Mouse (Mus musculus): Measurements from ENCODE around the gene Gm17657.

Gm17657 gene

DNA sequence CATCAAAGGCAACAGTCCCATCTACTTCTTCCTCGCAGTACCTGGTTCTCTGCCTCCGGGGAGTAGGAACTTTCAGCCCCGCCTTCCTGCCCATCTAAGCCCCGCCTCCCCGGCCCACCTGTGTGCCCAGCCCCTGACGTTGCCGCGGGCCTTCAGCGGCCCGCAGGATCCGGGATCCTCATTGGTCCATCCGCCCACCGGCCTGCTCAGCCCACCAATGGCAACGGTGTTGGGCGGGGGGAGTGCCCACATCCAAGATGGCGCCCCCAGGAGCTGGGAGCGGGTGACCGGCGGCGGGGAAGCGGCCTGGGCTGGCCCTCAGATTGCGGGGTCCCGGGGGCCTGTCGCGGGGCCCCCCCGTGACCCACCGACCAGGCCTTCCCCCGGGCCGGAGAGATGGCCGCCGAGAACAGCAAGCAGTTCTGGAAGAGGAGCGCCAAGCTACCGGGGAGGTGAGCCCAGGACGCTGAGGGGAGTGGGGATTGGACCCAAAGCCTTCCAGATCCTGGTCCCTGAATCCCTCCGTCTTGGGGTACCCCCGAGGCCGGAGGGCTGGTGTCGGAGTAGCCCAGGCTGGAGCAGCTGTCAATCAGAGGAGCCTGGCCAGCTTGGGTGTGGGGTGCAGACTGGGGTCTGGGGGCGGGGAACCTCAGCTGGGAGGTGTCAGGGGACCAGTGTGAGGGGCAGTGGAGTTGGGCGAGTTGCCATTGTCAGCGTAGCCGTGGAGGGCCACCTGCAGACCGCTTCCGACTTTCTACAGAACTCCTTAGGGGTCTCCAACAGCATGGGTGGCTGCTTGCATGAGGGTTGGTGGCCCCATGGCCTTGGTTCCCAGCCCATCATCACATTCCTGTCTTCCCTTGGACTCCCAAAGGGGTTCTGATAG is at the start of gene Gm17657, which contains the start of gene Tbc1d22b:
Gene Gm17657, minus strand, starts transcription at position 96 of the 886 bp plus-strand sequence.
Gene Tbc1d22b, plus strand, starts transcription at position 243 of the 886 bp plus-strand sequence.
- peak; percentile 96 for DNase-seq (ENCODE audit: low read depth)

DNA sequence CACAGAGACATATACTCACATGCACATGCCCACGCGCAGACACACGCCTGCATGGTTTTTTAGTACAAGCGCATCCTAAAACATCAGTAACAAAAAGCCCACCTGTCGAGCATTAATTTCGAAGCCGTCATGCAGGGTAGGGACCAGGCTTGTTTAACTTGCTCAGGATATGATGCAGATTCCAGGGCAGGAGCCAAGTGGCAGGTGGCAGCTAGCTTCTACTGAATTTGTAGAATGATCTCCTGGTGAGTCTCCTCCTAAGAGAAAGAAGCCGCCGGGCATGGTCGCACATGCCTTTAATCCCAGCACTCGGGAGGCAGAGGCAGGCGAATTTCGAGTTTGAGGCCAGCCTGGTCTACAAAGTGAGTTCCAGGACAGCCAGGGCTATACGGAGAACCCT is 49.6 kb upstream of the Gm17657 start:
- DNase-seq (ENCODE audit: low read depth): no peak

DNA sequence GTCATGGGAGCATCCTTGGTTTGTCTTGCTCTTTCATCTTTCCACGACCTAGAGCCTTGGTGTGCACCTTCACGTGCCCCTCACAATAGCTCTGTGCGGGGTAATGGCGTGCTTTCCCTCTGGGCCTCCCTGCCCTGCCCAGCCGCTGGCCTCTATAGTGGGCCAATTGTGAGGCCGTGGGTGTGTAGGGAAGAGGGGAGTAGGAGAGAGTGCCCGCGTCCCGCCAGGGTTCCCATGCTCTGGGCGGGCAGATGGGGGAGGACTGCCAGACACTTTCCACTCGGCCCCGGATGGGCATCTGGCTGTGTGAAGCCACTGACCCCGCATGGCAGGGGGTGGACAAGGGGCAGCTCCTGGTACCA is 47.3 kb upstream of the Gm17657 start:
- no peak for DNase-seq (ENCODE audit: low read depth)

DNA sequence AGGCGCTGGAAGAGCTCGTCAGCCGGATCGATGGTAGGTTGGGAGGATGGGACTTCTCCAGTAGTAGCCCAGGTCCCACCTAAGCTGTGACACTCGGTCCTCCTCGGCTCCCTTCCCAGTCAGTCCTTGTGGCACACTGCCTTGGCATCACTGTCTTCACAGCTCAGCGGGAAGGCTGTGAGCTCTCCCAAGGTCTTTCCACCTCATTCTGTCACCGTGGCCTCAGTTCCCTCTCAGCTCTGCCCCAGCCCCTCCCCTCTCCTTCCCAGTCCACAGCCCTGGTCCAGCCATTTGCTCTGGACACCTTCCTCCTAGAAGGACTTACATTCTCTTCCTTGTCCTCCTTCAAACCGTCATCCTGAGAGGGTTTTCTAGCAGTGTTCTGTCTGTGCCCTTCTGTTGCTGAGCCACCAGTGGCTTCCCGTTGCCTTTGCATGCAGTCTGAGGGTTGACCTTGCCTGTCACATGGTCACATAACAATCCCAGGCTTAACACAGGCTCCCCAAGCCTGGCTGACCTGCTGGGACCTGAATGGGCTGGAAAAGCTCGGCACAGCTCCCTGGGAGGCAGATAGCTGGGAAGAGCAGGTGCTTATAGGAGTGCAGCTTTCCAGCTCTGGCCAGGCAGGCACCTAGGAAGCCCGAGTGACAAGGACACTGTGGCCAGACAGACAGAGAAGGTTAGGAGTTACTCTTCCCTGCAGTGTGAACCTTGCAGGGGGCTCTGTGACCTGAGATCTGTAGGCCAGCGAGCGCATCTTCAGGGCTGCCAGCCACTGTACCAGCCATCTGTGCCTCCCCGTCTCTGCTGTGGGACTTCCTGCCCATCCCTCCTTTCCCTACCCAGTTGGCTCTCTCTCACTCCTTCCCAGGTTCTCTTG is 46.7 kb upstream of the Gm17657 start:
- no peak for DNase-seq (ENCODE audit: low read depth)

DNA sequence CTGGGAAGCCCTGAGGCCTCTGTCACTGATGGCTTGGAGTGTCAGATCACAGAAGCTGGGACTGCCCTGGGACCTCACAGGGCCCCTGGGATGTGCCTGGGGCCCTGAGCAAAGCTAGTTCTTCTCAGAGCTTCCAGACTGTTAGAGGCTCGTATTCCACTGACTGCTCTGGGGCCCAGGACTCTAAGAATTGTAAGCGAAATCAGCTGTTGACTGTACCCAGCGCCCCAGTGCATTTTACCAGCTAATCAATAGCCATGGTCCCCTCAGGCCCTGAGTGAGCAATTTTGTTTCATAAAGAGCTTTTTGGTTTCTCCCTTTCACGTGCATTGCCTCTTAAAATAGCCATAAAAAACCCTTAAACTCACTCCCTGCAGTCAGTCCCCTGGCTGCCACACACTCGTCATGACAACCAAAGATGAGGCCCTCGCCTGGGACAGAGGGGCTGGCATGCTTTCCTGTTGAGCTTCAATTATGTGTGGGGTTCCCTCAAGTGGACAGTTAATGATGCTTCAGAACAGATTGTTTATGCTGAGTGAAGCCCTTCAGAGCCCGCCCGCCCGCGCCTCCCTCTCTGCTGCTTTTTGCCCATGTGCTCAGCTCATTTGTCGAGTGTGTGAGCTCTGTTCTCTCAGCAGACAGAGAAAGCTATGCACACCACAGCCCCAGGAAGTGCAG is 39.9 kb upstream of the Gm17657 start:
- DNase-seq (ENCODE audit: low read depth): no peak

DNA sequence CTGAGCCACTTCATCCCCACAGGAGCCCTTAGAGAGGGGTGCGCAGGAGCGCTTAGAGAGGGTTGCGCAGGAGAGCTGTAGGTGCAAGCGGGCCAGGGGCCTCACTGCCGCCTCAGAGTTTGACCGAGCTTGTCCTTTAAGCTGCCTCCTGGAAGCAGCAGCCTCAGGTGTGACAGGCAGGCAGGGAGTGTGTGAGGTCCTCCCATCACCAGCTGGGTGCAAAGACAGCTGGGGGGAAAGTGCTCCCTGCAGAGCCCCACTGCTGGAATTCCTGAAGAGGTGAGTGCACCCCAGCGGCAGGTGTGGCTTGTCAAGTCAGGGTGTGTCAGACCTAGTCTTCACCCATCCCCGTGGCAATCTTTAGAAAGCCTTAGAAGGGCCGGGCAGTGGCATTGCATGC is 37.5 kb upstream of the Gm17657 start:
- DNase-seq (ENCODE audit: low read depth): no peak

DNA sequence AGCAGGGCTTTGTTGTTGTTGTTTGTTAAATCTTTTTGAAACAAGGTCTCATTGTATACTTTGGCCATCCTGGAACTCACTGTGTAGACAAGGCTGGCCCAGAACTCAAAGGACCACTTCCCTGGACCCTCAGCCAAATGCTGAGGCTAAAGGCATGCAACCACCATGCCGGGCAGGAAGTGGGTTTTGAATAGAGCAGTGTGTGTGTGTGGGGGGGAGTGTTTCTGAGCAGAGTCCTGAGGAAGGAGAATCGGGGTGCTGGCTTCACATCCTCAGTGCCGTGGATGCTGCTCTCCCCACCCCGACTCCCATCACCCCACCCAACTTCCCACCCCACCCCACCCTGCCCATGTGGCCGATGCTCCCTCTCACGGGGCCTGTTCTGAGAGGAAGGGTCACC is 36.0 kb upstream of the Gm17657 start:
- peak; percentile 22 for DNase-seq (ENCODE audit: low read depth)

DNA sequence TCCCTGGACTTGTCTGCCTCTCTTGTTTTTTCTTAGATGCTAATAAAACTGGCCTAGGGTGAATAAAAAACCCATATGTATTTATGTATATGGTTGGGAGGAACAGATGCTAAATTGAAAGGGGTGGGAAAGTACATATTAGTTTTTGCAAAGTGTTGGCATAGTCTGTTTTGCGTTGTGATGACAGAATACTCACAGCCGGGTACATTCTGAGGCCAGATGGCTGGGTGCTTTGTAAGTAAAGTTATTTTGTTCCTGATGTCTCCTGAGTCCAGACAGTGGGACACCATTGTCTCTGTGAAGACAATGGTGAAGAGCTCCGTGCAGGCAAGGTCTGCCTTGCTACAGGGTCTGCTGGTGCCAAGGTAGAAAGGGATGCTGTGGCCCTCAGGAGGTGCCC is 35.3 kb upstream of the Gm17657 start:
- DNase-seq (ENCODE audit: low read depth): no peak

DNA sequence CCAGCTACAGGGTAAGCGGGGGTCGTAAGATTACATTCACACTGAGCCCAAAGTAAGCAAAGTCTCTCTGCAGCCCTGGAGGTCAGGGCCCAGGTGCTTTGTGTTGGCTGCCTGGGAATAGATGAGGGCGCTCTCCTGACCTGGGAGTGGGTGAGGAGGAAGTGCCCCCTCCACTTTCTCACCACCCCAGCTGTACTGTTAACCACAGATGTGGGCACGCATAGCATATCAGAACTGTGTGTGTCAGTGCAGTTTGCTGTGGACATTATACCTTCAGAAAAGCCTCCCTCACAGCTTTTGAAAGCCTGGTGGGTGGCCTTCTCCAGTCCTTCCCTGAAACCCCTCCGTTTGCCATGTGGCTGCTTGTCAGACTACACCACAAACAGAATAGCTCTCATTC is 34.9 kb upstream of the Gm17657 start:
- no peak for DNase-seq (ENCODE audit: low read depth)

DNA sequence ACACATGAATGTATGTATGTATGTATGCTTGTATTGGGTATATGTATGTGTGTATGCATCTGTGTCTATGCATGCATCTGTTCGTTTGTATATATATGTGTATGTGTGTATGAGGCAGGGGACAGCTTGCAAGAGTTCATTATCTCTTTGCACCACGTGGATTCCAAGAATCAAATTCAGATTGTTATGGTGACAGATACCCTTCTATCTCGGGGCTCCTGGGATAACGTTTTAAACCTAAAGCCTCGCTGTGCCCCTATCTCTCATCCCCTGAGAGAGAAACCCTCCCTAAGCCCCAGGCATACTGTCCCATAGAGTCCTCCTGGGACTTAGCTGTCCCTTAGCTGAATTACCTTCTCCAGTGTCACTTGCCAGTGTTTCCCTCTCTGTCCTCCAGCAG is 34.1 kb upstream of the Gm17657 start:
- DNase-seq (ENCODE audit: low read depth): no peak

DNA sequence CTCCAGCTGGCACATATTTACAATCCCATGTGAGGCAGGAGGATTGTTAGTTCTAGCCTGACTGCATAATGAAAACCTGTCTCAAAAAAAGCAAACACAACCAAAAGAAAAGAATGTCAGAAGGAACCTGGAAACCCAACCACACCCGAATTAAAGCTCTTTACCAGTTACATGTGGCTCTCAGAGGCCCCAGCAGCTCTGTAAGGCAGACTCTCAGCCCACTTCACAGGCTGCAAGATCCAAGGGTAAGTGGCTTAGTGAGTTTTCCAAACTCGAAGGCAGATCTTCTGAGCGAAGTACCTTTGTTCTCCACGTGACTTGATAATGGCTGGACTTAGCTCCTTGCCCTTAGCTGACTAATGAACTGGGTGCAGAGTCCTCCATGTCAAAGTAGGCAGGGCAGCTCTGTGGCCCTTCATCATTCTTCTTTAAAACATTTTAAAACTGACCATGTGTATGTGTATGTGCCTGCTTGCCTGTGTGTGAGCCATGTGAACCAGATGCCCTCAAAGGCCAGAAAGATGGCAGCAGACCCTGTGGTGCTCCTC is 30.2 kb upstream of the Gm17657 start:
- no peak for DNase-seq (ENCODE audit: low read depth)

DNA sequence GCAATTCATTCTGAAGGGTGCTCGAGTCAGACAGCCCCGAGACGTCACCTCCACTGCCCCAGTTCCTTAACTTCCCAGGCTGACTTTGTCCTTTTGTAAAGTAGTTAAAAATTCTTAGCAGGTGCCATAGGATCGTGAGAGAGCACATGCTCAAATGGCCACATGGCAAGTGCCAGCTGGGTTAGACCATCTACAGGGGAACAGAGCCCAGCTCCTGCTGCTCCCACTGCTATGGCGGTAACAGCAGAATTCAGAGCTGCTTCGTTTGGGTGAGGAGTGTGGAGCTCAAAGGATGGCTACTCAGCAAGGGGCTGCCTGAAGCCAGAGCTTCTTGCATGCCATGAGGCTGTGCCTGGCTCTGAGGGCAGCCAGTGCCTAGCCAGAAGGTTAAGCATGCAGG is 20.4 kb upstream of the Gm17657 start:
- DNase-seq (ENCODE audit: low read depth): no peak

DNA sequence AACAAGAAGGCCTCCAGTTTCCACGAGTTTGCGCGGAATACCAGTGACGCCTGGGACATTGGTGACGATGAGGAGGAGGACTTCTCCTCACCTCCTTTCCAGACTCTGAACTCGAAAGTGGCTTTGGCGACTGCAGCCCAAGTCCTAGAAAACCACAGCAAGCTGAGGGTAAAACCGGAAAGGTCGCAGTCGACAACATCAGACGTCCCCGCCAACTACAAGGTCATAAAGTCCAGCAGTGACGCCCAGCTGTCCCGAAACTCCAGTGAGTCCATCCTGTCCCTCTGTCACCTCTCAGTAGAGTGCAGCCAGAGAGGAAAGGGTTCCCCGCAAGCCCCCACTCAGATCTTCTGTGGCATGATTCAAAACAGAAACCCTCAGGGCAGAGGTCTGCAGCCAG is 19.0 kb upstream of the Gm17657 start:
- DNase-seq (ENCODE audit: low read depth): no peak

DNA sequence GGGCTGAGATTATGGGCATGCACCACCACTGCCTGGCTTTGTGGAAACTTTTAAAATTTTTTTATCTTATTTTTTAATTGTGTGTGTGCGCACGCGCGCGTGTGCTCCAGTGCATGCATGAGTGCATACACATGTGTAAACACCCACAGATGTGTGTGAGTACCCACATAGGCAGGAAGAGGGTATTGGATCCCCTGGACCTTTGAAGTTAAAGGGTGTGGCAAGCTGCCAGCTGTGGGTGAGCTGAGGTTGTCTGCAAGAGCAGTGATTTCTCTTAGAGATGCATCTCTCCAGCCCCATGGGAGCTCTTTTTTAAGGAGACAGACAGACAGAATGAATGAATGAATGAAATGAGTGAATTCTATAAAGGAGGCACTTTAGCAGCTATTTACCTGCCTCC is 16.1 kb upstream of the Gm17657 start:
- DNase-seq (ENCODE audit: low read depth): no peak

DNA sequence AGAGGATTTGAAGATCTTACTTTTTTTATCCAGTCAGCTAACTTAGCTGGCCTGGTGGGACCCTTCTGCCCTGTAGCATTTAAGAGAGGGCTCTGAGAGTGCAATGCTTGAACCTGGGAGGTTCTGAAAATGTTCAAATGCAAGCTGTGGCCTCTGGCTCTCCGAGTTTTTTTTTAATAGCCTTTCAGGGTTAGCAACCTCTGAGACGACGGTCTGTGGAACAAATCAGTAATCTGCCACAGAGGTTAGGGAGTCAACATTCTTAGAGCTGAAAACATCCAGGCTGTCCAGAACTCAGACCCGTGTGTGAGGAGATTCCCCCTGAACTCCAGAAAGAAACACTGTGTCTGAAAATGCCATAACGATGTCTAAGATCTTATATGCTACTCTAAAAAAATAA is 9.0 kb upstream of the Gm17657 start:
- no peak for DNase-seq (ENCODE audit: low read depth)

DNA sequence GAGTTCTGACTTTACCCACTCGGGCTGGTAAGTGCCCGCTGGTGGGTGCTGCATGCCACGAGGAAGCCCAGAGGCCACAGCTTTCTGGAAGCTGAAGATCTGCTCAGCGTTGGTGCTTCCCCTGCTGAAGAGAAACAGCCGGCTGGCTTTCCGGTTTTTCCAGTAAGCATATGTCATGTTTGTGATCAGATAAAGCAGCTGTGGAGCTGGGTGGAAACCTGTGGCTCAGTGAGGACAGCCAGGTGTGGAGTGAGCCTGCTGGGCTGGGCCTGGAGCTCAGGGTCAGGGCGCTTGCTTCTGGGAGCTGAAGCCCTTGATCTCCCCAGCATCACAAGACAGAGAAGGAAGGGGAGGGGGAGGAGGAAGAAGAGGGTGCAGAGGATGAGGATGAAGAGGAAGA is 7.5 kb upstream of the Gm17657 start:
- peak; percentile 23 for DNase-seq (ENCODE audit: low read depth)

DNA sequence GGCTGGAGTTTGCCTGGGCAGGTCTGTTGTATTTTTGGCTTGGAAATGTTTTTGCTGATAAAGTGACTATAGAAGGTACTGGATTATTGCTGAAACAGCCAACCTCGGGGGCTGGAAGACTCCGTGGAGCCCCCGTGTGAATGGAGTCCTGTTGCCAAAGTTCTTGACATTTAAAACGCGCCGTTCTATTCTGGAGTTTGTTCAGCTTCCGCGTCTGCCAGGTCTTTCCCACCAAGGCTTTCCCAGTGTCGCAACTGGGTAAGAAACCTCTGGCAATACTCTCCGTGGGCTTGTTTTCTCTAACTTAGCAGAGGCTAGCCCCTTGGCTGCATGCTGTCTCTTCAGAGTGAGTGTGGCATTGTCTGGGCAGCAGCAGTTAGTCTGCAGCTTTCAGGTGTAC is 7.0 kb upstream of the Gm17657 start:
- DNase-seq (ENCODE audit: low read depth): no peak

DNA sequence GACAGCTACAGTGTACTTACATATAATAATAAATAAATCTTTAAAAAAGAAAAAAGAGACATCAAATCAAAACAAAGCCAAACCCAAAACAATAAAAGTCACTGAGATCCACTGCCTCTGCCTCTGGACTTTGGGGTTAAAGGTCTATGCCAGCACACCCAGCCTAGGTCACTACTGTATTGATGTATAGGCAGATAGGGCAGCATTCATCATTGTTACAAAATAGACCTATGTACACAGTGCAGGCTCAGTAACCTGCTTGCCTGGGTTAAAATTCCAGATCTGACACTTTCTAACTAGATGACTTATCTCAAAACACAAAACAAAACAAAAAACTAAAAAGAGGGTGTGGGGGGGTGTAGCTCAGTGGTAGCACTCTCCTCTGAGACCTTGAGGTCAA is 4.7 kb upstream of the Gm17657 start:
- no peak for DNase-seq (ENCODE audit: low read depth)

DNA sequence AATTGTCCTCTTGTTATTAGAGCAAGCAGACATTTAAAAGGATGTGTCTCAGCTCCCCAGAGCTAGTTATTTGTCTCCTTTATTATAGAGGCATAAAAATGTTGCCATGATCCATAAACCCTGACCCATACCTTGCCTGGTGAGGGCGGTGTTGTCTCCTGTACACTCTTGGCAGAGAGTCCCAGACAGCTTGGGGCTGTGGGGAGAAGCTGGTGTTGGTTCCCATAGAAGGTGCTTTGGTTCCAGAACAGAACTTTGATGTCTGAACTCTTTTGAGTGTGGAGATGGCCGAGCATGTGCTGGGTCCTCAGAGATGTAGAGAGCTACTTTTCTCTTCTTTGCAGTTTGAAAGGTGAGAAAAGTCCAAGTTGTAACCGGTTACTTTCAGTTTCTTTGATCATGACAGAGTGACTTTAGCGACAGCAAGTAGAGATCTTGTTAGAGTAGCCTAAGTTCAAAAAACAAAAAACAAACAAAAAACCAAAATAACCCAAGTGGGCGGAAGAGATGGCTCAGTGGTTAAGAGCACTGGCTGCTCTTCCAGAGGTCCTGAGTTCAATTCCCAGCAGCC is 2.8 kb upstream of the Gm17657 start, which contains the start of gene Tmem217:
Gene Tmem217, minus strand, starts transcription at position 224 of the 571 bp plus-strand sequence.
- peak; percentile 80 for DNase-seq (ENCODE audit: low read depth)

DNA sequence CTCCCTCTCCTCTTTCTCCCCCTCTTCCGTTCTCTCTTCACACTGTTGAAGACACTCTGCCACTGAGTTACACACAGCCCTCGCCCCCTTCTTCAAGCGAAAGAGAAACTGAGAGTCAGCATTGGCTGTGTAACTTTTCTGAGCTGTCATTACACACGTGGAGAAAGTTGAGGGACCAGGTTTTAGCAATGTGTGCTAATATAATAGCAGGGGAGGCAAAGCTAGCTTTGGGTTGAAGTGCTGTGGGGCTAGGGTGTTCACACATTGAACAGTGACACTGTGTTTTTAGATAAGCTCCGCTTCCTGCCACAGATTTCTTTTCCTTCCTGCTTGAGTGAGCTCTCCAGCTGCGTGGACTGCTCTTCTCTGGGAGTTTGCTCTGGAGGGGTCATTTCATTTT is 1.6 kb upstream of the Gm17657 start:
- DNase-seq (ENCODE audit: low read depth): peak; percentile 84

DNA sequence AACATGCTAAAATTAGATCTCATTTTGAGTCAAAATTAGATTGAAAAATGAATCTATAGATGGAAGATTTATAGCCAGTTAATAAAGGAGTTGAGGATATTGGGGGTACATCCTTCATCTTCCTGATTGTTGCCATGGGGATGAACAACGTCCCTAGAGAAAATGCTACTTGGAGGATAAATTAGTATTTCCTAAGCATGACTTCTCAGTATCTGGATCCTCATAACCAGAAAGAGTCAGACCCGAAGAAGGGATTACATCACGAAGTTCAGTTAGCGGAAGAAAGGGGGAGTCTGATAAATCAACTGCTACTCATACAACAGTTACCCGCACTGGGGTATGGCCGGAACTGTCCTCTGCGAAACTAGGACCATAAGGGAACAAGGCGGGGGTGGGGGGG is 444 bp downstream of the Gm17657 start:
- DNase-seq (ENCODE audit: low read depth): no peak

DNA sequence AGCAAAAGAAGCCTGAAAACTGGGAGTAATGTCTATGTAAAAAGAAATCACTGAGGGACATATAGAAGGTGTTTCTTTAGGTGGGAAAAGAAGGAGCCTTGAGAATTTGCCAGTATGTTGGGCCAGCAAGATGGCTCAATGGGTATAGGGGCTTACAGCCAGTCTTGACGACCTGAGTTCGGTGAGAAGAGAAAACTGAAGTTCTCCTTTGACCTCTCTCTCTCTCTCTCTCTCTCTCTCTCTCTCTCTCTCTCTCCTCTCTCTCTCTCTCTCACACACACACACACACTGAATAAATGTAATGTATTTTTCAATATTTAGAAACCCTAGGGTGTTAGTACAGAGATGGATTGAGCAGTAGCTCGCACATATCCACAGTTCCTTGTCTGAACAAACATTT is 944 bp downstream of the Gm17657 start:
- no peak for DNase-seq (ENCODE audit: low read depth)

Measured in induced T-regulatory cell, adult 2 months (primary cell).